Comparison of ENCODE assay signal across 9 mouse cellular contexts in genomic region chr4:120613691-120614329, GRCm38 (mm10). TPM values are rescaled to one million over a fixed set of nuclear protein-coding genes. Genes with fewer than 3 reads are reported as not detected.
DNase-seq lines count a peak whose midpoint lies in the region; ATAC-seq and TF ChIP-seq lines count a peak whose summit lies in the region.
"Had no signal": no experiment of that assay in that cellular context is flagged by ENCODE, and none has a peak within 500 bp of the region (broad histone marks: within the 10 kb centered on the region; RNA-seq: fewer than 3 reads in every experiment).

No protein-coding gene starts in this region.

- 68% methylated on average over 8 of the region's 8 CpGs for WGBS in kidney, postnatal 0 days
- 82% methylated on average over 8 of the region's 8 CpGs for WGBS in kidney, embryonic 15.5 days
- WGBS in stomach, embryonic 16.5 days = 66% methylated on average over 8 of the region's 8 CpGs
- 69% methylated on average over 8 of the region's 8 CpGs for whole genome bisulfite sequencing in intestine, embryonic 16.5 days

- H3K9ac ChIP-seq in kidney, postnatal 0 days (ENCODE audit: low read depth, low read length) = no peak overlapping the region
- no peak overlapping the region for H3K9ac ChIP-seq in kidney, embryonic 15.5 days
- H3K9ac ChIP-seq in stomach, embryonic 16.5 days (ENCODE audit: low read length) = no peak overlapping the region
- no peak overlapping the region for H3K9ac ChIP-seq in intestine, embryonic 16.5 days (ENCODE audit: low read depth, low read length)

- H3K27me3 ChIP-seq in kidney, postnatal 0 days (ENCODE audit: insufficient read depth, low read length) = no peaks in the 10 kb centered on the region
- H3K27me3 ChIP-seq in kidney, embryonic 15.5 days = no peaks in the 10 kb centered on the region
- no peaks in the 10 kb centered on the region for H3K27me3 ChIP-seq in stomach, embryonic 16.5 days (ENCODE audit: control insufficient read depth, insufficient read depth, low read length)
- no peaks in the 10 kb centered on the region for H3K27me3 ChIP-seq in intestine, embryonic 16.5 days (replicated peaks; ENCODE audit: control insufficient read depth, insufficient read depth, low read length)

- peaks cover 3% of the 10 kb centered on the region; the same call in 1 of the 2 replicates for H3K4me1 ChIP-seq in kidney, postnatal 0 days (replicated peaks; ENCODE audit: insufficient read depth, low read length)
- H3K4me1 ChIP-seq in kidney, embryonic 15.5 days = peaks cover 23% of the 10 kb centered on the region
- H3K4me1 ChIP-seq in stomach, embryonic 16.5 days (ENCODE audit: control insufficient read depth, insufficient read depth, low read length) = peaks cover 10% of the 10 kb centered on the region; the same call in 1 of the 2 replicates
- H3K4me1 ChIP-seq in intestine, embryonic 16.5 days (ENCODE audit: control insufficient read depth, insufficient read depth, low read length) = peaks cover 9% of the 10 kb centered on the region; the same call in 1 of the 2 replicates

- H3K4me3 ChIP-seq in kidney, postnatal 0 days (replicated peaks; ENCODE audit: low read depth, low read length) = no peak overlapping the region
- no peak overlapping the region for H3K4me3 ChIP-seq in kidney, embryonic 15.5 days (replicated peaks)
- H3K4me3 ChIP-seq in stomach, embryonic 16.5 days (replicated peaks; ENCODE audit: low read length) = no peak overlapping the region
- no peak overlapping the region for H3K4me3 ChIP-seq in intestine, embryonic 16.5 days (ENCODE audit: low read length)

- DNase-seq in kidney, postnatal 0 days (ENCODE audit: low spot score) = peak; percentile 19
- DNase-seq in cerebellum, adult 11 months = peak; percentile 88
- peak; percentile 25 to 42 for DNase-seq in gastrocnemius, postnatal 36 days
- DNase-seq in lung, postnatal 36 days = peak; percentile 20

- no peak overlapping the region for H3K4me2 ChIP-seq in kidney, postnatal 0 days (ENCODE audit: low read length)
- no peak overlapping the region for H3K4me2 ChIP-seq in kidney, embryonic 15.5 days
- no peak overlapping the region for H3K4me2 ChIP-seq in stomach, embryonic 16.5 days (ENCODE audit: low read depth, low read length)
- no peak overlapping the region for H3K4me2 ChIP-seq in intestine, embryonic 16.5 days (ENCODE audit: low read depth, low read length)

- no peak for TF ChIP-seq CTCF in kidney, postnatal 0 days (IDR thresholded peaks at IDR 0.05; ENCODE audit: low read depth)

- no peak overlapping the region for H3K27ac ChIP-seq in kidney, postnatal 0 days
- no peak overlapping the region for H3K27ac ChIP-seq in kidney, embryonic 15.5 days
- H3K27ac ChIP-seq in stomach, embryonic 16.5 days (ENCODE audit: low read length) = peak overlapping the region; percentile 60
- H3K27ac ChIP-seq in intestine, embryonic 16.5 days (ENCODE audit: low read length) = no peak overlapping the region

- intact Hi-C loops in gastrocnemius, postnatal 36 days (cut with DNase I) = no loop called here

- H3K9me3 ChIP-seq in kidney, postnatal 0 days (replicated peaks; ENCODE audit: low read length) = no peaks in the 10 kb centered on the region
- H3K9me3 ChIP-seq in kidney, embryonic 15.5 days (replicated peaks) = no peaks in the 10 kb centered on the region
- no peaks in the 10 kb centered on the region for H3K9me3 ChIP-seq in stomach, embryonic 16.5 days (replicated peaks; ENCODE audit: control insufficient read depth, low read length)
- no peaks in the 10 kb centered on the region for H3K9me3 ChIP-seq in intestine, embryonic 16.5 days (ENCODE audit: control insufficient read depth, low read length)

- ATAC-seq in kidney, postnatal 0 days (replicated peaks; ENCODE audit: low FRiP score, low read depth) = no peak
- ATAC-seq in kidney, embryonic 15.5 days (replicated peaks; ENCODE audit: low FRiP score) = no peak
- peak; percentile 51 for ATAC-seq in inflammation-experienced regulatory T-cells, adult 6 months
- no peak for ATAC-seq in stomach, embryonic 16.5 days (ENCODE audit: insufficient read depth, low FRiP score)
- no peak for ATAC-seq in intestine, embryonic 16.5 days

- no peaks in the 10 kb centered on the region for H3K36me3 ChIP-seq in kidney, postnatal 0 days (ENCODE audit: insufficient read depth, low read length)
- no peaks in the 10 kb centered on the region for H3K36me3 ChIP-seq in kidney, embryonic 15.5 days
- H3K36me3 ChIP-seq in stomach, embryonic 16.5 days (ENCODE audit: control insufficient read depth, insufficient read depth, low read length) = no peaks in the 10 kb centered on the region
- H3K36me3 ChIP-seq in intestine, embryonic 16.5 days (ENCODE audit: control insufficient read depth, insufficient read depth, low read length) = no peaks in the 10 kb centered on the region

RNA-seq across cellular contexts. Expression of gene Gm8439, which starts 25.3 kb away (rescaled TPM):
- 0.38 and 0.54 TPM in 2 replicates for polyA plus RNA-seq in kidney, postnatal 0 days (2015; fragmentation: Nextera tagmentation; extraction: Ambion mirVana)
- not detected in 2 replicates for polyA plus RNA-seq in kidney, embryonic 15.5 days (2015; fragmentation: Nextera tagmentation; extraction: Ambion mirVana)
- not detected for total RNA-seq in gastrocnemius, postnatal 36 days (2021)
- not detected for polyA plus RNA-seq in inflammation-experienced regulatory T-cells, adult 6 months (2017; shearing (Covaris generic))
- polyA plus RNA-seq in stomach, embryonic 16.5 days (2015; fragmentation: Nextera tagmentation; extraction: Ambion mirVana) = not detected in 2 replicates
- not detected in 2 replicates for polyA plus RNA-seq in intestine, embryonic 16.5 days (2015; fragmentation: Nextera tagmentation; extraction: Ambion mirVana)
- total RNA-seq: neutrophil, adult 5-6 weeks had no signal

RNA-seq across cellular contexts. Expression of gene Ctps, which starts 43.7 kb away (rescaled TPM):
- polyA plus RNA-seq in kidney, postnatal 0 days (2015; fragmentation: Nextera tagmentation; extraction: Ambion mirVana) = 42.4 and 48.5 TPM in 2 replicates
- 83.1 and 84.0 TPM in 2 replicates for polyA plus RNA-seq in kidney, embryonic 15.5 days (2015; fragmentation: Nextera tagmentation; extraction: Ambion mirVana)
- 10 to 100 TPM; 12.5 to 12.9 TPM for total RNA-seq in gastrocnemius, postnatal 36 days (2021)
- 10 to 100 TPM; 12.5 to 20.2 (median 18.8) TPM for polyA plus RNA-seq in inflammation-experienced regulatory T-cells, adult 6 months (2017; shearing (Covaris generic))
- polyA plus RNA-seq in stomach, embryonic 16.5 days (2015; fragmentation: Nextera tagmentation; extraction: Ambion mirVana) = 63.2 and 63.8 TPM in 2 replicates
- 52.5 and 63.0 TPM in 2 replicates for polyA plus RNA-seq in intestine, embryonic 16.5 days (2015; fragmentation: Nextera tagmentation; extraction: Ambion mirVana)

RNA-seq across cellular contexts. Expression of gene Cited4, which starts 52.6 kb away (rescaled TPM):
- 17.5 and 17.9 TPM in 2 replicates for polyA plus RNA-seq in kidney, postnatal 0 days (2015; fragmentation: Nextera tagmentation; extraction: Ambion mirVana)
- polyA plus RNA-seq in kidney, embryonic 15.5 days (2015; fragmentation: Nextera tagmentation; extraction: Ambion mirVana) = 11.3 and 12.9 TPM in 2 replicates
- 10 to 100 TPM; 15.0 to 39.3 TPM for total RNA-seq in gastrocnemius, postnatal 36 days (2021)
- polyA plus RNA-seq in inflammation-experienced regulatory T-cells, adult 6 months (2017; shearing (Covaris generic)) = under 1 TPM in 1 of 3 experiments, not detected in 2; 0.46 TPM
- polyA plus RNA-seq in stomach, embryonic 16.5 days (2015; fragmentation: Nextera tagmentation; extraction: Ambion mirVana) = 3.0 and 4.0 TPM in 2 replicates
- 1.5 and 2.4 TPM in 2 replicates for polyA plus RNA-seq in intestine, embryonic 16.5 days (2015; fragmentation: Nextera tagmentation; extraction: Ambion mirVana)
- total RNA-seq: neutrophil, adult 5-6 weeks had no signal

Comparison
In these comparisons a context has a peak if more than half of its experiments do, and no peak if none do; other contexts are left out.
1. DNase-seq: peak in every context shown above with its lines; median percentile 88 in cerebellum, adult 11 months; 34 in gastrocnemius, postnatal 36 days; 20 in lung, postnatal 36 days; 19 in kidney, postnatal 0 days.